Mouse (Mus musculus): ENCODE measurements around the gene Lpin2. TPM values are rescaled to one million over a fixed set of nuclear protein-coding genes. Genes with fewer than 3 reads are reported as not detected.
A peak's percentile ranks its signal among the peaks of the same experiment; 100 is the strongest.

The Lpin2 gene
- total and polyA plus RNA-seq, 3 experiments: 22.4 to 32.1 TPM; not detected in 1

DNA sequence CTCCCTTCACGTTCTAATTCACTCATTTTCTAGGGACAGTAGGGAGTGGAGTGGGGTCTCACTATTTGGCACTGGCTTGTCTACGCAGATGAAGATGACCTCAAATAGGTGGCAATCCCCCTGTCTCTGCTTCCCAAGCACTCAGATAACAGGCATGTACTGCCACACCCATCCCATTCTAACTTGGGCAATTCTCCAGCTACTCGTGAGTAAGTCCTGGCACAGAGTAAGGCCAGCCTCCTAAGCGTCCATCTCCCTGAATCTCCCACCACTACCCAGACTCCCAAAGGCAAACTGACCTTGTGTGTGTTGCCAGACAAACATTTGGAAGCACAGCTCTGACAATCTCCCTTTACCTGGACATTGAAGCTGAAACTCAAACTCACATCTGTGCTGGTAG lies 110.5 kb downstream of the Lpin2 start (continued):
- TF ChIP-seq USF1 (IDR thresholded peaks at IDR 0.05; ENCODE audit: low read depth, low read length): no peak
- TF ChIP-seq NRF1 (IDR thresholded peaks at IDR 0.05; ENCODE audit: insufficient read depth, low read depth, low read length, poor library complexity, severe bottlenecking): no peak
- TF ChIP-seq MYC (IDR thresholded peaks at IDR 0.05; ENCODE audit: low read depth, low read length): no peak

DNA sequence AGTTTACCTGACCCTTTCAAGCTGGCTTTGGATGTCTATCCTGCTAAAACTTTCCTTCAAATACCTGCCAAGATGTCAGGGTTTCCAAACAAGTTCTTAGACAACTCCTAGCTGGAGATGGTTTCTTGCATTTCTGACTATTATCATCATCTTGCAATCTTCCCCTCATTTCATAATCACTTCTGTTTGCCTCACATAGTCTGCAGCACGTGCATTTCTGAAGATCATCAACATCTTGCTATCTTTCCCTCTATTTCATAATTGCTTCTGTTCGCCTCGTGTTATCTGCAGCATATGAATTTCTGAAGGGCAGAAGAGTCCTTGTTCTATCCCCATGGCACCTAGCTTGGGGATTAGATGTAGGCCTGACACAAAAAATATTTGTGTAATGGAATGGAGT lies 112.2 kb downstream of the Lpin2 start:
- TF ChIP-seq ZC3H11A (IDR thresholded peaks at IDR 0.05; ENCODE audit: low read depth, low read length) (no peak), HCFC1 (IDR thresholded peaks at IDR 0.05; ENCODE audit: low read depth, low read length) (no peak), GATA1 (IDR thresholded peaks at IDR 0.05; ENCODE audit: low read depth, low read length) (no peak), CTCF (IDR thresholded peaks at IDR 0.05 in 2 of 3, conservative IDR thresholded peaks at IDR 0.05 in 1 of 3; ENCODE audit: control insufficient read depth in 1 of 3, insufficient read depth in 1 of 3, low read depth in 2 of 3, low read length in 3 of 3, poor library complexity in 1 of 3, severe bottlenecking in 1 of 3) (no peak), MXI1 (IDR thresholded peaks at IDR 0.05; ENCODE audit: low read depth, low read length) (peak; percentile 46; the same call in 1 of the 2 replicates), POLR2A (IDR thresholded peaks at IDR 0.05; ENCODE audit: control insufficient read depth in 1 of 2, insufficient read depth in 1 of 2, low read depth in 1 of 2, low read length in 2 of 2, poor library complexity in 1 of 2) (no peak), TCF12 (IDR thresholded peaks at IDR 0.05; ENCODE audit: low read depth, low read length) (peak; percentile 22; the same call in 1 of the 2 replicates), ETS1 (IDR thresholded peaks at IDR 0.05; ENCODE audit: low read depth, low read length) (no peak), MAX (IDR thresholded peaks at IDR 0.05; ENCODE audit: low read length) (peak; percentile 72; the same call in 1 of the 2 replicates), RCOR1 (IDR thresholded peaks at IDR 0.05; ENCODE audit: low read depth, low read length) (no peak), MYC (IDR thresholded peaks at IDR 0.05; ENCODE audit: low read depth, low read length) (no peak), TAL1 (IDR thresholded peaks at IDR 0.05; ENCODE audit: low read length) (no peak), EP300 (IDR thresholded peaks at IDR 0.05; ENCODE audit: low read depth in 1 of 2, low read length in 2 of 2) (peak in 1 of 2 experiments; percentile 33; a peak in 1 of 4 replicates), BHLHE40 (IDR thresholded peaks at IDR 0.05; ENCODE audit: borderline replicate concordance, low read depth, low read length) (peak; percentile 91)
- Histone ChIP-seq H3K4me1 (ENCODE audit: control insufficient read depth in 1 of 2, insufficient read depth in 2 of 2, low read length in 2 of 2) (peaks cover 36 to 41% of the 10 kb centered on the region in 2 experiments), H3K9me3 (replicated peaks; ENCODE audit: insufficient read depth, low read length) (no peaks in the 10 kb centered on the region), H3K4me3 (ENCODE audit: control insufficient read depth in 1 of 2, insufficient read depth in 1 of 2, low read depth in 2 of 2, low read length in 2 of 2) (no peak overlapping the region), H3K79me2 (ENCODE audit: control insufficient read depth, insufficient read depth, low read length, poor library complexity) (peaks cover 5% of the 10 kb centered on the region; the same call in 1 of the 2 replicates), H3K27ac (ENCODE audit: control insufficient read depth, low read depth, low read length) (no peak overlapping the region), H3K27me3 (ENCODE audit: control insufficient read depth in 1 of 2, insufficient read depth in 2 of 2, low read length in 2 of 2) (no peaks in the 10 kb centered on the region), H3K36me3 (ENCODE audit: control insufficient read depth in 1 of 2, insufficient read depth in 2 of 2, low read length in 2 of 2) (peaks cover 6 to 44% of the 10 kb centered on the region in 2 experiments), H3K9ac (ENCODE audit: control insufficient read depth, low read depth, low read length, poor library complexity, severe bottlenecking) (no peak overlapping the region)
- DNase-seq (ENCODE audit: low read depth, low spot score): no peak

Other genes with a start within 250 kb of the Lpin2 start
- 0.65 and 0.69 TPM in 2 replicates for gene Myom1, start 179.9 kb upstream of the Lpin2 start, total RNA-seq (2012; rRNA removed)
- under 1 TPM in 1 of 2 experiments, not detected in 1; 0.79 TPM for gene Myom1, start 179.9 kb upstream of the Lpin2 start, polyA plus RNA-seq (2012; ENCODE audit: insufficient read depth in 1 of 2, insufficient read length in 2 of 2, low read depth in 1 of 2, low replicate concordance in 2 of 2, missing spikeins in 1 of 2)
- 112 and 113 TPM in 2 replicates for gene Myl12a, start 179.7 kb upstream of the Lpin2 start, total RNA-seq (2012; rRNA removed)
- 100 to 1,000 TPM in 1 of 2 experiments, not detected in 1; 130 TPM for gene Myl12a, start 179.7 kb upstream of the Lpin2 start, polyA plus RNA-seq (2012; ENCODE audit: insufficient read depth in 1 of 2, insufficient read length in 2 of 2, low read depth in 1 of 2, low replicate concordance in 2 of 2, missing spikeins in 1 of 2)
- 76.6 and 92.6 TPM in 2 replicates for gene Emilin2, start 129.4 kb downstream of the Lpin2 start, total RNA-seq (2012; rRNA removed)
- 10 to 100 TPM; 37.4 to 95.5 TPM for gene Emilin2, start 129.4 kb downstream of the Lpin2 start, polyA plus RNA-seq (2012; ENCODE audit: insufficient read depth in 1 of 2, insufficient read length in 2 of 2, low read depth in 1 of 2, low replicate concordance in 2 of 2, missing spikeins in 1 of 2)